Mouse (Mus musculus) heart, postnatal 0 days (tissue): ENCODE data around the gene Eya4.

Experiments
- CTCF ChIP-seq: IDR thresholded peaks from 2 replicates; pipeline ENCODE4 v1.5.1; 2016; ENCODE audit warnings: antibody characterized with exemption, control low read depth, low read depth
- EP300 ChIP-seq: IDR thresholded peaks from 2 replicates; pipeline ENCODE4 v1.6.1; 2016; ENCODE audit warnings: antibody characterized with exemption, low read depth

DNA sequence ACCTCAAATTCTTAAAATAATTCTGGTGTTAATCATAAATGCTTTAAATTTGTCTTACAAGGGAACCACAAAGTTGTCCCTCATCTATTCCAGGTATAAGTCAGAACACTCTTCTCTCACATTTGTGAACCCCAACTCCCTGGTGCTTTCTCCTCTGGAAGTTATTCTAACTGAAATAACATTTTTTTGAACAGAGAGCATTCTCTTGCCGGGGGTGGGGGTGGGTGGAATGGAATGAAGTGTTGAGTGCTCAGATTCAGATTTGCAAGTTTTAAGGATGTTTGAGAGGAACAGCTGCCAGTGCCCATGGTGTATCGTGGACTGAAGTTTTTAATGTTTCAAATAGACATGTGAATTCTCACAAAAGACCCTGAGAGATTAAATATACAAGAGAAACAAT is 230.1 kb downstream of the Eya4 start:
- TF ChIP-seq EP300 (no peak), CTCF (no peak)
